Mouse (Mus musculus) kidney, adult 2 months (tissue): ENCODE measurements at regions not wholly inside any gene's neighbourhood (a gene's known extent, or its start where the extent isn't known, plus 50 kb on each side); places are given as distances from the start of the nearest gene placed in this dataset.

Source experiments
- CTCF ChIP-seq: fragments of 200-500 bp; conservative IDR thresholded peaks from 2 replicates; pipeline ENCODE4 v1.5.1; 2011; ENCODE audit warnings: low read depth, mild to moderate bottlenecking, control low read depth, low read length, moderate library complexity, mixed read lengths; ENCODE audit not compliant: insufficient read depth, insufficient read length
- POLR2A ChIP-seq: fragments of 200-500 bp; IDR thresholded peaks from one replicate; pipeline ENCODE4 v1.6.1; 2011; ENCODE audit warnings: low read depth, low read length, control low read depth

DNA sequence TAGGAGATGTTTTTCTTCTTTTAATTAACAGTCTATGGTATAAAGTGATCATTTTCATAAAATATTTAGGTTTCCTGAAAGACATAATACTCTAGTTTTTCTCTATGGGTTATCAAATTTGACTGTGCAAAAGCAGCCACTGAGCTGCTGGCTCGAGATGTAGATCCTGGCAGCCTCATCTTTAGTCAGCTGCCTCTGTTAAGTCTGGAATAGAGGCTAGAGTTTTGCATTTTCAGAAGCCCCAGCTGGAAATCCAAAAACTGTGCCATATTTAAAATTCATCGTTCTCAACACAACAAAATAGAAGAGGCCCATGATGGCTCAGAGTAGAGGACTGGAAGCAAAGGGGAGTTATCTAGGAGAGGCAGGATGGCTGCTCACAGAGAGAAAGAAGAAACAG lies 53.8 kb upstream of the Lpar1 start:
- TF ChIP-seq CTCF: no peak
- TF ChIP-seq POLR2A: no peak
